Mouse (Mus musculus) hindbrain, postnatal 0 days (tissue): Measurements from ENCODE around the gene Aldh3a2. TPM values are rescaled to one million over a fixed set of nuclear protein-coding genes. Genes with fewer than 3 reads are reported as not detected.
A peak's percentile ranks its signal among the peaks of the same experiment; 100 is the strongest.

Experiments
- ATAC-seq: fragments of 200-750 bp; cut with Nextera tagmentation; 2 replicates; pipeline ENCODE4 v1.8.0; 2017; ENCODE audit warnings: mild to moderate bottlenecking, moderate TSS enrichment, moderate library complexity
- DNase-seq: peaks from one replicate; pipeline ENCODE4 v3.0.0-alpha.2; 2015; ENCODE audit warnings: low spot score
- H3K27ac ChIP-seq: fragments of 300-500 bp; sonication (generic); 2 replicates; pipeline ENCODE4 v1.5.1; 2014; ENCODE audit warnings: mild to moderate bottlenecking
- H3K27me3 ChIP-seq: fragments of 300-500 bp; sonication (generic); 2 replicates; pipeline ENCODE4 v1.6.1; 2014; ENCODE audit warnings: low read length, mixed read lengths; ENCODE audit not compliant: insufficient read depth
- H3K36me3 ChIP-seq: fragments of 300-500 bp; sonication (generic); 2 replicates; pipeline ENCODE4 v1.6.1; 2014; ENCODE audit warnings: low read length, mixed read lengths; ENCODE audit not compliant: insufficient read depth
- H3K4me1 ChIP-seq: fragments of 300-500 bp; sonication (generic); 2 replicates; pipeline ENCODE4 v1.6.1; 2014; ENCODE audit warnings: antibody characterized with exemption, low read length, mixed read lengths; ENCODE audit not compliant: insufficient read depth
- H3K4me2 ChIP-seq: fragments of 300-500 bp; sonication (generic); 2 replicates; pipeline ENCODE4 v1.6.1; 2014; ENCODE audit warnings: low read depth, mild to moderate bottlenecking, low read length, moderate library complexity, mixed read lengths
- H3K4me3 ChIP-seq: fragments of 300-500 bp; sonication (generic); 2 replicates; pipeline ENCODE4 v1.5.1; 2014; ENCODE audit warnings: low read length
- H3K9ac ChIP-seq: fragments of 300-500 bp; sonication (generic); replicated peaks from 2 replicates; pipeline ENCODE4 v1.6.1; 2014; ENCODE audit warnings: mild to moderate bottlenecking, low read length, moderate library complexity, mixed read lengths
- H3K9me3 ChIP-seq: fragments of 300-500 bp; sonication (generic); 2 replicates; pipeline ENCODE4 v1.6.1; 2016; ENCODE audit warnings: low read length, mixed read lengths
- CTCF ChIP-seq: IDR thresholded peaks from 2 replicates; pipeline ENCODE4 v1.5.1; 2016; ENCODE audit warnings: antibody characterized with exemption, control low read depth, low read depth
- WGBS: fragments of 180-500 bp; shearing (Covaris S2); extraction: QIAGEN DNeasy Blood & Tissue Kit; methylation state at CpG from one replicate; pipeline ENCODE4 v1.1.7; 2014; 5-methylcytosine and 5-hydroxymethylcytosine counted together
- polyA plus RNA-seq: library from polyadenylated mRNA; unstranded; fragments of >200 nt; fragmentation: Nextera tagmentation; extraction: Ambion mirVana; gene quantifications from 2 replicates; pipeline ENCODE4 v1.2.1, GENCODE M21; 2015
- total RNA-seq: library from RNA; depleted of rRNA; stranded (reverse); fragments of >200 nt; gene quantifications from 2 replicates; pipeline ENCODE4 v1.2.3, GENCODE M21; 2014

Aldh3a2 gene
- total and polyA plus RNA-seq, 2 experiments from 2014 or later, result 36.2 to 40.4 TPM

DNA sequence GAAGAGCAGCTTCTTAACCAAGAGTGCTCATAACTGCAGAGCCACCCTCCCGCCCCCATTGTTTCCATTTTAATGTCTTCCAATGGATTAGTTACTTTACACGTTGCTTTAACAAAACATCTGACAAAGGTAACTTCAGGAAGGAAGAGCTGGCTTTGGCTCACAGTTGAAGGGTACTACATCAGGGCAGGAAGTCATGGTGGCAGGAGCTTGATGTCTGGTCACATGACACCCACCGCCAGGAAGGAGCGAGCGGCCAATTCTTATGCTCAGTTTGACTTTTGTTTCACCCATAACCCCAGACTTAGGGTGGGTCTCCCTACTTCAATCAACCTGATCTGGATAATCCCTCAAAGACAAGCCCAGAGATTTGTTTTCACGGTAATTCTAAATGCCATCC, 8.2 kb downstream of the Aldh3a2 start:
- H3K27ac ChIP-seq, result no peak overlapping the region
- ATAC-seq (no peak), DNase-seq (no peak)
- H3K4me3 ChIP-seq, result no peak overlapping the region
- peaks cover 52% of the 10 kb centered on the region for H3K36me3 ChIP-seq
- WGBS, result 92% methylated on average over 6 of the region's 6 CpGs
- H3K4me1 ChIP-seq, result no peaks in the 10 kb centered on the region
- no peak for TF ChIP-seq CTCF
- H3K9ac ChIP-seq, result no peak overlapping the region
- H3K27me3 ChIP-seq, result no peaks in the 10 kb centered on the region
- H3K4me2 ChIP-seq, result no peak overlapping the region
- H3K9me3 ChIP-seq, result no peaks in the 10 kb centered on the region

DNA sequence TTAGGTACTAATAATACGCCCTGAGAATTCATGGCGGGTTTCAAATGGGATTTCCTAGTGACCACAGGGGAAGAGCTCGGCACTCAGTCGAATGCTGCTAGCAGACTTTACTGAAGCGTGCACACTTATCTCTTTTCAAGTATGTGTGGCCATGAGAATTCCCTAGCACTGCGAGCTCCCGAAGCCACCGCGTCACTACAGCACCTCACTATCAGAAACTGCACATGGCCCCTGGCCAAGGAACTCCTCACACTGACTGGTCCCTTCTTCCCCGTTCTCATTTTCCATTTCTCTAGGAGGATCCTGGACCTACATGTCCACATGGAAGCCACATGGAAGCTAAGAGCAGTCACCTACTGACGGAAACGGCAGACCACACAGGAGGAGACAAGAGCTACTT, 14.5 kb downstream of the Aldh3a2 start:
- Histone ChIP-seq H3K4me3 (no peak overlapping the region), H3K9ac (no peak overlapping the region), H3K27ac (no peak overlapping the region), H3K4me1 (no peaks in the 10 kb centered on the region), H3K9me3 (no peaks in the 10 kb centered on the region), H3K36me3 (peaks cover 57% of the 10 kb centered on the region), H3K4me2 (no peak overlapping the region), H3K27me3 (no peaks in the 10 kb centered on the region)
- no peak for TF ChIP-seq CTCF
- no peak for ATAC-seq
- 95% methylated on average over 12 of the region's 12 CpGs for WGBS
- no peak for DNase-seq

DNA sequence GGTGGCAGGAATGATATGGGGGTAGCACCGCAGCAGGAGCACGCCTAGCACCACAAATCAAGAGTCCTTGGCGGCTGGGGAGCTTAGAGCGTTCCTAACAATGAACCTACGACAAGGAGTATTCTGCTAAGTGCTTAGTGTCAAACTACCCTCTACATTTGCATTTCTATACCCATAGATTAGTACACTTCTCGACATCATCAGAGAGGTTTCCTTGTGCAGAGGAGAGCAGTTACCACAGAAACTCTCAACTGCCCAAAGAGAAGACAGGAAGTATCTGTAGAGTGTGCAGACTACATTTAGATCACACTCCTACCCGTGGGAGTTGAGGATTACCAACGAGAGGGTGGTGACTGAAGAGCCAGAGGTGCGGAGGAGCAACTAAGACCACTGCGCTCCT, 15.5 kb downstream of the Aldh3a2 start:
- Histone ChIP-seq H3K9ac (no peak overlapping the region), H3K4me2 (no peak overlapping the region), H3K27me3 (no peaks in the 10 kb centered on the region), H3K4me1 (no peaks in the 10 kb centered on the region), H3K4me3 (no peak overlapping the region), H3K9me3 (no peaks in the 10 kb centered on the region), H3K27ac (no peak overlapping the region), H3K36me3 (peaks cover 57% of the 10 kb centered on the region)
- TF ChIP-seq CTCF, result no peak
- WGBS, result 86% methylated on average over 10 of the region's 10 CpGs
- no peak for DNase-seq
- ATAC-seq, result no peak

DNA sequence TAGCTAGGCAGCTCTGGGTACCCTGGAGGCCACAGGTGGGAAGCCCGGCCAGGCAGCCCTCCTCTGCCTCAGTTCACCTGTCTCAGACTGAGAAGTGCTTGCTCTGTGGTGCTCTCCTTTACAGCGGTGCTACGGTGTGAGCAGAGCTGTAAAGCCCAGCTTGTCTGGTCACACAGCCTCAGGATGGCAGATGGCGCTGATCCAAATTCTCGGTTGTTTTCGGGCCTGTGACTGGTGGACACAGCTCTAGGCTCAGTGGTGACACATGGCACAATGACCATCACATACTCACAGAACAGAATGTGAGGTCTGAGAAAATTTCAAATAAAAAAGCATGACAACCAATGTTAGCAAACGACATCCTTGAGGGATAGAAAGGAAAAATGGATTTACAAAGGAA, 22.9 kb downstream of the Aldh3a2 start:
- H3K36me3 ChIP-seq, result peaks cover 15% of the 10 kb centered on the region
- no peaks in the 10 kb centered on the region for H3K9me3 ChIP-seq
- 79% methylated on average over 7 of the region's 7 CpGs for WGBS
- no peak for TF ChIP-seq CTCF
- no peak overlapping the region for H3K27ac ChIP-seq
- no peak for DNase-seq
- ATAC-seq, result no peak
- no peak overlapping the region for H3K4me3 ChIP-seq
- H3K4me2 ChIP-seq, result no peak overlapping the region
- no peaks in the 10 kb centered on the region for H3K4me1 ChIP-seq
- H3K9ac ChIP-seq, result no peak overlapping the region
- H3K27me3 ChIP-seq, result no peaks in the 10 kb centered on the region

DNA sequence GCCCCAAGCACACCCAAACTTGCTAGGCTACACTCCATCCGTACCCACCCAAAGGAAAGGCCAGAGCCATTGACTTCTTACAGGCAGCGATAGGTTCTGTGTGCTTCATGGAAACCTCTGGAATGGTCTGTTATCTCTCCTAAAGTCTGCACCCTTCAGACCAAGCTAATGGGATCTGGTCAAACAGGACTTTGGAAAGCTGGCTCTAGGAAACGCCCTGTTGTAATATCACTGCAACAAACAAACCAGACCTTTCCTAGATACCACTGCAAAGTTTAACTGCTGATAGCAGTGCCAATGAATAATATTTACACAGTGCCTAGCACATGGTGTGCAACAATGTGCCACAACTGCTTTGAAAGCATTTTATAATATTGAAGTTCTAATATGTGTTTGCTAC, 31.2 kb downstream of the Aldh3a2 start:
- no peak overlapping the region for H3K4me3 ChIP-seq
- 93% methylated on average over 3 of the region's 3 CpGs for WGBS
- no peak overlapping the region for H3K9ac ChIP-seq
- H3K4me2 ChIP-seq, result no peak overlapping the region
- H3K4me1 ChIP-seq, result no peaks in the 10 kb centered on the region
- TF ChIP-seq CTCF, result no peak
- no peak overlapping the region for H3K27ac ChIP-seq
- no peaks in the 10 kb centered on the region for H3K9me3 ChIP-seq
- DNase-seq, result no peak
- ATAC-seq, result no peak
- H3K27me3 ChIP-seq, result no peaks in the 10 kb centered on the region
- H3K36me3 ChIP-seq, result no peaks in the 10 kb centered on the region

DNA sequence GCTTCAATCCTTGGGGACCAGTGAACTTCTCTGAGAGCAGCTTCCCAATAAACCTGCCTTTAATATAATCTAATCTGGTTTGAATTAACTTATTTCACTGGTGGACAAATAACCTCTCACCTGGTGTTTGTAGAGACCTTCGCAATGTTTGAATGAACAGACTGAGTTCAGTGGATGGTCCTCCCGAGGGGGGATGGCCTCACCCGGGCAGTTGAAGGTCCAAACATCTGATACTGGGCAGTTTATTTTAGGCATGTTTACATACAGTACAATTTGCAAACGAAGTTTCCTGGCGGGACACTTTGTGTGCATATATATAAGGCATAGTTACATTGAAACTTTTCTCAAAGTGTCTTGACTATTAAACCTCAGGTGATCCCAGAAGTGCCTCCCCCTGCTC, 33.1 kb downstream of the Aldh3a2 start:
- Histone ChIP-seq H3K9ac (no peak overlapping the region), H3K4me1 (no peaks in the 10 kb centered on the region), H3K36me3 (no peaks in the 10 kb centered on the region), H3K27me3 (no peaks in the 10 kb centered on the region), H3K9me3 (no peaks in the 10 kb centered on the region), H3K4me3 (no peak overlapping the region), H3K4me2 (no peak overlapping the region), H3K27ac (no peak overlapping the region)
- ATAC-seq, result no peak
- 74% methylated on average over 5 of the region's 5 CpGs for WGBS
- no peak for TF ChIP-seq CTCF
- DNase-seq, result no peak

DNA sequence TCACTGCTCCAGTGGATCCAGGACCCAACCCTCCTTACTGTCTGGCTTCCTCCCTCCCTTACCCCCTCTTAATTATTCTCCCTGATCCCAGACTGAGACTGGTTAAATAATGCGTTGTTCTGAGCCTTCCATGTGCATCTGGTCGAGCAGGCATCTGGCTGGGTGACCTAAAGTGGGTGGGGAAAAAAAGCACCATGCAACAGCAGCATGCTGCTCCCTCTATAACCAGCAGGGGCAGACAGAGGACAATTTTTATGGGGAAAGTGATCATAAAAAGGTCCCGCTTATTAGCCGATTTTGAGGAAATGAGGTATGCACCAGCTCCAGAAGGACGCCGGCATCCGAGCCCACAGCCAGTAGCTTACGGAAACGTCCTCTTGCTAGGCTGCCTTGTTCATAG, 35.9 kb downstream of the Aldh3a2 start:
- H3K9me3 ChIP-seq, result no peaks in the 10 kb centered on the region
- H3K9ac ChIP-seq, result no peak overlapping the region
- peak; percentile 84 for TF ChIP-seq CTCF
- peak; percentile 79 for ATAC-seq
- 3% methylated on average over 9 of the region's 9 CpGs for WGBS
- H3K27me3 ChIP-seq, result no peaks in the 10 kb centered on the region
- H3K4me1 ChIP-seq, result 0 out of 2 replicates have a peak, but pooled peaks cover 3% of the 10 kb centered on the region
- peak; percentile 86 for DNase-seq
- H3K4me3 ChIP-seq, result no peak overlapping the region
- no peak overlapping the region for H3K27ac ChIP-seq
- H3K4me2 ChIP-seq, result peak overlapping the region; percentile 41
- no peaks in the 10 kb centered on the region for H3K36me3 ChIP-seq

DNA sequence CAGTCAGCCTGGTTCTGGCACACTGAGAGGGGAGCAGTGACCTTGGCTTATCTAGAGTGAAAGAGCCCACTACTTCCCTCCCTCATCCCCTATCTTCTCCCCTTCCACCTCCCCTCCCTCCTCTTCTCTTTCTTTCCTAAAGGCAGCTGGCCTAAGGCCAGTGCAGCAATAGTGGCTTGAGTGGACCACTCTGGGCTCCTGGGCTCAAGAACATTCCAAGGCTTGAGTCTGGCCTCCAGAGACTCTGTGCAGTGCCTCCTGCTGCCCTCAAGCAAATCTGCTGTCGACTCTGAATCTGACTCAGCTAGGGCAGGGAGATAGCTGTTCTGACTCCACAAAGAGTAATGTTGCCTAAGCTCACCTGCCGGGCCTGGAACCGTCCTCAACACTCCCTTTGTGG, 38.9 kb downstream of the Aldh3a2 start:
- WGBS, result 68% methylated on average over 3 of the region's 3 CpGs
- H3K4me3 ChIP-seq, result no peak overlapping the region
- ATAC-seq, result no peak
- H3K9ac ChIP-seq, result no peak overlapping the region
- no peaks in the 10 kb centered on the region for H3K9me3 ChIP-seq
- no peak for TF ChIP-seq CTCF
- H3K4me2 ChIP-seq, result no peak overlapping the region
- no peaks in the 10 kb centered on the region for H3K36me3 ChIP-seq
- H3K27me3 ChIP-seq, result no peaks in the 10 kb centered on the region
- H3K4me1 ChIP-seq, result 0 out of 2 replicates have a peak, but pooled peaks cover 3% of the 10 kb centered on the region
- DNase-seq, result no peak
- H3K27ac ChIP-seq, result no peak overlapping the region; the same call in 1 of the 2 replicates
